Mouse (Mus musculus): Measurements from ENCODE around the gene Mthfsd. TPM values are rescaled to one million over a fixed set of nuclear protein-coding genes. Genes with fewer than 3 reads are reported as not detected.
A peak's percentile ranks its signal among the peaks of the same experiment; 100 is the strongest.

Mthfsd gene
- polyA plus RNA-seq, 1 experiment from 2014 or later = 65.9 TPM

- ATAC-seq (ENCODE audit: insufficient number of reproducible peaks, insufficient read depth, low FRiP score, low read depth) = no peak
- peaks cover 17% of the 10 kb centered on the region for H3K27me3 ChIP-seq (ENCODE audit: control insufficient read depth, insufficient read depth, low read length)
- H3K9me3 ChIP-seq (ENCODE audit: control insufficient read depth, low read depth, low read length) = no peaks in the 10 kb centered on the region
- H3K9ac ChIP-seq (replicated peaks; ENCODE audit: low read depth, low read length) = peak overlapping the region; percentile 92
- peaks cover 8% of the 10 kb centered on the region; the same call in 1 of the 2 replicates for H3K36me3 ChIP-seq (ENCODE audit: control insufficient read depth, insufficient read depth, low read length)
- peak overlapping the region; percentile 69 for H3K4me3 ChIP-seq (ENCODE audit: low read depth, low read length)
- peaks cover 13% of the 10 kb centered on the region for H3K4me1 ChIP-seq (ENCODE audit: control insufficient read depth, insufficient read depth, low read length)
- H3K4me2 ChIP-seq (replicated peaks; ENCODE audit: low read depth, low read length) = peak overlapping the region; percentile 78
- H3K27ac ChIP-seq (ENCODE audit: low read length) = peak overlapping the region; percentile 75
- 7% methylated on average over 40 of the region's 40 CpGs for WGBS
Measured at GRCm38 (mm10) chr8:121088871-121089630, 19.1 kb downstream of the Mthfsd start.

- ATAC-seq (ENCODE audit: insufficient number of reproducible peaks, insufficient read depth, low FRiP score, low read depth) = no peak
- Histone ChIP-seq H3K9me3 (ENCODE audit: control insufficient read depth, low read depth, low read length) (no peaks in the 10 kb centered on the region), H3K9ac (replicated peaks; ENCODE audit: low read depth, low read length) (peak overlapping the region; percentile 92), H3K27me3 (ENCODE audit: control insufficient read depth, insufficient read depth, low read length) (peaks cover 17% of the 10 kb centered on the region), H3K36me3 (ENCODE audit: control insufficient read depth, insufficient read depth, low read length) (peaks cover 8% of the 10 kb centered on the region; the same call in 1 of the 2 replicates), H3K27ac (ENCODE audit: low read length) (peak overlapping the region; percentile 75; the same call in 1 of the 2 replicates), H3K4me3 (ENCODE audit: low read depth, low read length) (peak overlapping the region; percentile 69), H3K4me2 (replicated peaks; ENCODE audit: low read depth, low read length) (peak overlapping the region; percentile 78), H3K4me1 (ENCODE audit: control insufficient read depth, insufficient read depth, low read length) (peaks cover 13% of the 10 kb centered on the region)
- WGBS = 15% methylated on average over 8 of the region's 8 CpGs
Measured at GRCm38 (mm10) chr8:121088281-121088680, 19.9 kb downstream of the Mthfsd start.

- H3K4me1 ChIP-seq (ENCODE audit: control insufficient read depth, insufficient read depth, low read length) = peaks cover 5% of the 10 kb centered on the region
- ATAC-seq (ENCODE audit: insufficient number of reproducible peaks, insufficient read depth, low FRiP score, low read depth) = no peak
- H3K4me2 ChIP-seq (replicated peaks; ENCODE audit: low read depth, low read length) = peak overlapping the region; percentile 78
- peaks cover 19% of the 10 kb centered on the region for H3K27me3 ChIP-seq (ENCODE audit: control insufficient read depth, insufficient read depth, low read length)
- peaks cover 8% of the 10 kb centered on the region; the same call in 1 of the 2 replicates for H3K36me3 ChIP-seq (ENCODE audit: control insufficient read depth, insufficient read depth, low read length)
- peak overlapping the region; percentile 99 for H3K27ac ChIP-seq (ENCODE audit: low read length)
- peak overlapping the region; percentile 69 for H3K4me3 ChIP-seq (ENCODE audit: low read depth, low read length)
- WGBS = 19% methylated on average over 19 of the region's 19 CpGs
- peak overlapping the region; percentile 92 for H3K9ac ChIP-seq (replicated peaks; ENCODE audit: low read depth, low read length)
- H3K9me3 ChIP-seq (ENCODE audit: control insufficient read depth, low read depth, low read length) = no peaks in the 10 kb centered on the region
Measured at GRCm38 (mm10) chr8:121086004-121086900, 21.9 kb downstream of the Mthfsd start.

GRCm38 (mm10) chr8:121085561-121085960 lies 22.6 kb downstream of the Mthfsd start:
- Histone ChIP-seq H3K4me1 (ENCODE audit: control insufficient read depth, insufficient read depth, low read length) (peaks cover 4% of the 10 kb centered on the region; the same call in 1 of the 2 replicates), H3K27ac (ENCODE audit: low read length) (peak overlapping the region; percentile 99), H3K9me3 (ENCODE audit: control insufficient read depth, low read depth, low read length) (no peaks in the 10 kb centered on the region), H3K9ac (replicated peaks; ENCODE audit: low read depth, low read length) (peak overlapping the region; percentile 92), H3K4me3 (ENCODE audit: low read depth, low read length) (peak overlapping the region; percentile 69), H3K4me2 (replicated peaks; ENCODE audit: low read depth, low read length) (peak overlapping the region; percentile 78), H3K36me3 (ENCODE audit: control insufficient read depth, insufficient read depth, low read length) (peaks cover 8% of the 10 kb centered on the region; the same call in 1 of the 2 replicates), H3K27me3 (ENCODE audit: control insufficient read depth, insufficient read depth, low read length) (peaks cover 16% of the 10 kb centered on the region)
- WGBS = 32% methylated on average over 3 of the region's 3 CpGs
- no peak for ATAC-seq (ENCODE audit: insufficient number of reproducible peaks, insufficient read depth, low FRiP score, low read depth)

GRCm38 (mm10) chr8:121085011-121085410 lies 23.2 kb downstream of the Mthfsd start:
- H3K9me3 ChIP-seq (ENCODE audit: control insufficient read depth, low read depth, low read length) = no peaks in the 10 kb centered on the region
- H3K27ac ChIP-seq (ENCODE audit: low read length) = peak overlapping the region; percentile 99
- peaks cover 16% of the 10 kb centered on the region for H3K27me3 ChIP-seq (ENCODE audit: control insufficient read depth, insufficient read depth, low read length)
- peak overlapping the region; percentile 69 for H3K4me3 ChIP-seq (ENCODE audit: low read depth, low read length)
- peaks cover 3% of the 10 kb centered on the region; the same call in 1 of the 2 replicates for H3K4me1 ChIP-seq (ENCODE audit: control insufficient read depth, insufficient read depth, low read length)
- H3K4me2 ChIP-seq (replicated peaks; ENCODE audit: low read depth, low read length) = peak overlapping the region; percentile 78
- H3K9ac ChIP-seq (replicated peaks; ENCODE audit: low read depth, low read length) = peak overlapping the region; percentile 92
- ATAC-seq (ENCODE audit: insufficient number of reproducible peaks, insufficient read depth, low FRiP score, low read depth) = no peak
- peaks cover 8% of the 10 kb centered on the region; the same call in 1 of the 2 replicates for H3K36me3 ChIP-seq (ENCODE audit: control insufficient read depth, insufficient read depth, low read length)
- WGBS = 3% methylated on average over 30 of the region's 30 CpGs

- ATAC-seq (ENCODE audit: insufficient number of reproducible peaks, insufficient read depth, low FRiP score, low read depth) = no peak; the same call in 1 of the 2 replicates
Measured at GRCm38 (mm10) chr8:121084210-121084951, 23.8 kb downstream of the Mthfsd start, which contains the start of gene Foxf1. Gene Foxf1, plus strand, starts transcription at chr8:121084386.

GRCm38 (mm10) chr8:121083936-121084209 lies 24.3 kb downstream of the Mthfsd start:
- Histone ChIP-seq H3K4me2 (replicated peaks; ENCODE audit: low read depth, low read length) (peak overlapping the region; percentile 78), H3K27ac (ENCODE audit: low read length) (peak overlapping the region; percentile 99), H3K4me3 (ENCODE audit: low read depth, low read length) (peak overlapping the region; percentile 69), H3K9me3 (ENCODE audit: control insufficient read depth, low read depth, low read length) (no peaks in the 10 kb centered on the region), H3K4me1 (ENCODE audit: control insufficient read depth, insufficient read depth, low read length) (peaks cover 3% of the 10 kb centered on the region; the same call in 1 of the 2 replicates), H3K27me3 (ENCODE audit: control insufficient read depth, insufficient read depth, low read length) (peaks cover 17% of the 10 kb centered on the region; the same call in 1 of the 2 replicates), H3K36me3 (ENCODE audit: control insufficient read depth, insufficient read depth, low read length) (peaks cover 7% of the 10 kb centered on the region; the same call in 1 of the 2 replicates), H3K9ac (replicated peaks; ENCODE audit: low read depth, low read length) (peak overlapping the region; percentile 92)
- ATAC-seq (ENCODE audit: insufficient number of reproducible peaks, insufficient read depth, low FRiP score, low read depth) = peak; percentile 80
- 3% methylated on average over 20 of the region's 27 CpGs for WGBS

More at GRCm38 (mm10) chr8:121084210-121084951, 23.8 kb downstream of the Mthfsd start, which contains the start of gene Foxf1:
- WGBS = under 1% methylated on average over 45 of the region's 83 CpGs
- peak within 1 kb of the TSS; percentile 78 for H3K4me2 ChIP-seq (replicated peaks; ENCODE audit: low read depth, low read length)
- H3K9ac ChIP-seq (replicated peaks; ENCODE audit: low read depth, low read length) = peak within 1 kb of the TSS; percentile 92
- H3K4me1 ChIP-seq (ENCODE audit: control insufficient read depth, insufficient read depth, low read length) = peaks cover 3% of the 10 kb centered on the region; the same call in 1 of the 2 replicates
- H3K27ac ChIP-seq (ENCODE audit: low read length) = peak within 1 kb of the TSS; percentile 99
- H3K4me3 ChIP-seq (ENCODE audit: low read depth, low read length) = peak within 1 kb of the TSS; percentile 69
- H3K27me3 ChIP-seq (ENCODE audit: control insufficient read depth, insufficient read depth, low read length) = peaks cover 15% of the 10 kb centered on the region
- H3K36me3 ChIP-seq (ENCODE audit: control insufficient read depth, insufficient read depth, low read length) = peaks cover 8% of the 10 kb centered on the region; the same call in 1 of the 2 replicates
- H3K9me3 ChIP-seq (ENCODE audit: control insufficient read depth, low read depth, low read length) = no peaks in the 10 kb centered on the region

Measured in stomach, embryonic 14.5 days (tissue).